Mouse (Mus musculus): ENCODE data around the gene Hist1h4k. TPM values are rescaled to one million over a fixed set of nuclear protein-coding genes. Genes with fewer than 3 reads are reported as not detected.

Hist1h4k gene
- total RNA-seq, 2 experiments from 2014 or later: 316 to 377 TPM

- TF ChIP-seq CTCF (IDR thresholded peaks at IDR 0.05): no peak
- peak overlapping the region; percentile 50 for H3K4me3 ChIP-seq
- intact Hi-C loops (cut with DNase I): loop anchor here (2.0 to 10.0 kb wide), 5 partner anchors 28 to 1999 kb away; partner anchors contain the start of genes Hist1h1b, Hist1h1e, Hist1h1t and Hist1h2ab
- peak overlapping the region; percentile 80 for H3K27ac ChIP-seq
- DNase-seq (ENCODE audit: extremely low spot score in 1 of 2, low spot score in 2 of 2): no peak
Observed at GRCm38 (mm10) chr13:21753051-21753523, 2.8 kb upstream of the Hist1h4k start.

GRCm38 (mm10) chr13:21752356-21752755 is 2.1 kb upstream of the Hist1h4k start:
- no peak overlapping the region for H3K27ac ChIP-seq
- intact Hi-C loops (cut with DNase I): loop anchor here (2.0 to 10.0 kb wide), 5 partner anchors 28 to 2000 kb away; partner anchors contain the start of genes Hist1h1b, Hist1h1e, Hist1h1t and Hist1h2ab

GRCm38 (mm10) chr13:21751827-21752226 is 1.5 kb upstream of the Hist1h4k start:
- TF ChIP-seq CTCF (IDR thresholded peaks at IDR 0.05): no peak
- H3K27ac ChIP-seq: no peak overlapping the region
- no peak overlapping the region for H3K4me3 ChIP-seq
- intact Hi-C loops (cut with DNase I): loop anchor here (2.0 to 10.0 kb wide), 6 partner anchors 29 to 2000 kb away; partner anchors contain the start of genes Hist1h1b, Hist1h1e, Hist1h1t and Hist1h2ab
- DNase-seq (ENCODE audit: extremely low spot score in 1 of 2, low spot score in 2 of 2): no peak

More at GRCm38 (mm10) chr13:21752356-21752755, 2.1 kb upstream of the Hist1h4k start:
- no peak for DNase-seq (ENCODE audit: extremely low spot score in 1 of 2, low spot score in 2 of 2)
- TF ChIP-seq CTCF (IDR thresholded peaks at IDR 0.05): no peak
- no peak overlapping the region for H3K4me3 ChIP-seq

- H3K27ac ChIP-seq: no peak overlapping the region
- H3K4me3 ChIP-seq: no peak overlapping the region
- intact Hi-C loops (cut with DNase I): loop anchor here (2.0 to 10.0 kb wide), 4 partner anchors 41 to 2001 kb away; partner anchors contain the start of genes Hist1h1t, Hist1h2ab, Hist1h2ag and Hist1h2bj
- no peak for DNase-seq (ENCODE audit: extremely low spot score in 1 of 2, low spot score in 2 of 2)
- TF ChIP-seq CTCF (IDR thresholded peaks at IDR 0.05): no peak
Observed at GRCm38 (mm10) chr13:21751417-21751816, 1.1 kb upstream of the Hist1h4k start.

- no peak for TF ChIP-seq CTCF (IDR thresholded peaks at IDR 0.05)
- no peak for DNase-seq (ENCODE audit: extremely low spot score in 1 of 2, low spot score in 2 of 2)
- intact Hi-C loops (cut with DNase I): loop anchor here (1.0 to 10.0 kb wide), 7 partner anchors 12 to 2003 kb away; partner anchors contain the start of genes Hist1h1t, Hist1h2ab, Hist1h2ag and Hist1h2ai
- peak overlapping the region; percentile 57 for H3K4me3 ChIP-seq
- no peak overlapping the region for H3K27ac ChIP-seq
Observed at GRCm38 (mm10) chr13:21749387-21750158, 732 bp downstream of the Hist1h4k start.

- intact Hi-C loops (cut with DNase I): no loop called here
- DNase-seq (ENCODE audit: extremely low spot score in 1 of 2, low spot score in 2 of 2): no peak
- no peak for TF ChIP-seq CTCF (IDR thresholded peaks at IDR 0.05)
- H3K4me3 ChIP-seq: no peak overlapping the region
- H3K27ac ChIP-seq: no peak overlapping the region
Observed at GRCm38 (mm10) chr13:21745006-21745405, 5.3 kb downstream of the Hist1h4k start.

- Histone ChIP-seq H3K27ac (peak within 1 kb of the TSS; percentile 63), H3K4me3 (peak within 1 kb of the TSS; percentile 48)
- intact Hi-C loops (cut with DNase I): loop anchor here (1.0 kb wide), 2 partner anchors 15 to 17 kb away; partner anchors contain the start of gene Hist1h4k
- DNase-seq (ENCODE audit: extremely low spot score in 1 of 2, low spot score in 2 of 2): peak; percentile 71
Observed at GRCm38 (mm10) chr13:21734906-21735767, 15.2 kb downstream of the Hist1h4k start, which contains the start of gene Hist1h4j. Gene Hist1h4j, plus strand, starts transcription at chr13:21735064.

- intact Hi-C loops (cut with DNase I): loop anchor here (1.0 kb wide), 2 partner anchors 16 kb away; partner anchors contain the start of gene Hist1h4k
Observed at GRCm38 (mm10) chr13:21734010-21734905, 16.0 kb downstream of the Hist1h4k start.

GRCm38 (mm10) chr13:21733466-21733865 is 16.8 kb downstream of the Hist1h4k start:
- intact Hi-C loops (cut with DNase I): no loop called here
- TF ChIP-seq CTCF (IDR thresholded peaks at IDR 0.05): no peak; the same call in 1 of the 2 replicates
- Histone ChIP-seq H3K27ac (no peak overlapping the region), H3K4me3 (no peak overlapping the region)
- DNase-seq (ENCODE audit: extremely low spot score in 1 of 2, low spot score in 2 of 2): no peak

More at GRCm38 (mm10) chr13:21734010-21734905, 16.0 kb downstream of the Hist1h4k start:
- peak; percentile 61 to 66 for DNase-seq (ENCODE audit: extremely low spot score in 1 of 2, low spot score in 2 of 2)
- Histone ChIP-seq H3K4me3 (peak overlapping the region; percentile 48), H3K27ac (peak overlapping the region; percentile 63)
- peak; percentile 89 for TF ChIP-seq CTCF (IDR thresholded peaks at IDR 0.05)

GRCm38 (mm10) chr13:21729544-21729943 is 20.8 kb downstream of the Hist1h4k start:
- H3K27ac ChIP-seq: no peak overlapping the region
- H3K4me3 ChIP-seq: no peak overlapping the region
- no peak for DNase-seq (ENCODE audit: extremely low spot score in 1 of 2, low spot score in 2 of 2)
- no peak for TF ChIP-seq CTCF (IDR thresholded peaks at IDR 0.05)
- intact Hi-C loops (cut with DNase I): no loop called here

All from left cerebral cortex, adult 2 months (tissue).